Mouse (Mus musculus): ENCODE data around the gene Gm49396.

DNA sequence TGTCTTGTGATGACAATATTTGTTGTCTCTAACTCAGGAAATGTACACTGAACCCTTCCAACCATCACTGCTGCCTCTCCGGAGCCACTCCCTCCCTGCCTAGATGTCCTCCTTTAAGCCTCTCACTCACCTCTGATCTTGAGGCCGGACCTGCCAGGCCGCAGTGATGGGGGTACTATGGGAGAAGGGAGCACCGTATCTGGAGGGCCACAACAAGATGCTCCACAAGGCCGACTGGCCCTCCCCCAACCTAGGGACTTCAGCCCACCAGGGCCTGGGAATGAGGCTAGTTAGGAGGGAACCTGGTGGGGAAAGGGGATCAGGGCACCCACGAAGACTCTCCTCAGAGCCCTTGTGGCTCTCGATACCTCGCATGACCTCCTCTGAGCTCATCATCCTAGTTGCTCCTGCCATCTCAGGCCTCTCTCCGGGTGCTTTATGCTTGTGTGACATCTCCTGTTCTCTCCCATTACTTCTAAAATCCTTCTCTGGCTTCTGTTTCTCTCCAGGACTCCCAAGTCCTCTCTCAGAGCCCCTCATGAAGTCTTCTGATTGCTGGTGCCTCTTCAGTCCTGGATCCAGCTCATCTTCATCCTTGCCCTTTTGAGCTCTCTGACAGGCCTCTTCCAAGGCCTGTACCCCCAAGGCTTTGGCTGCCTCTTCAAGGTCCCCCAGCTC lies 27.9 kb downstream of the Gm49396 start:
- TF ChIP-seq CTCF (IDR thresholded peaks at IDR 0.05; ENCODE audit: borderline replicate concordance, insufficient read depth, low read length), result no peak
- TF ChIP-seq POLR2A (IDR thresholded peaks at IDR 0.05; ENCODE audit: low read depth, low read length), result no peak

Data from embryonic fibroblast, embryonic 13.5 days (primary cell).